Mouse (Mus musculus) heart, embryonic 15.5 days (tissue): Measurements from ENCODE around the gene Cacng6. TPM values are rescaled to one million over a fixed set of nuclear protein-coding genes. Genes with fewer than 3 reads are reported as not detected.

Experiments used
- ATAC-seq: fragments of 200-750 bp; cut with Nextera tagmentation; replicated peaks from 2 replicates; pipeline ENCODE4 v1.8.0; 2017; ENCODE audit warnings: low read depth, moderate TSS enrichment; ENCODE audit not compliant: insufficient number of reproducible peaks, insufficient read depth, low FRiP score
- H3K27ac ChIP-seq: fragments of 300-500 bp; sonication (generic); 2 replicates; pipeline ENCODE4 v1.5.1; 2015; ENCODE audit warnings: mild to moderate bottlenecking, inconsistent platforms
- H3K27me3 ChIP-seq: fragments of 300-500 bp; sonication (generic); 2 replicates; pipeline ENCODE4 v1.6.1; 2015; ENCODE audit warnings: inconsistent platforms
- H3K36me3 ChIP-seq: fragments of 300-500 bp; sonication (generic); 2 replicates; pipeline ENCODE4 v1.6.1; 2015; ENCODE audit warnings: mild to moderate bottlenecking, inconsistent platforms
- H3K4me1 ChIP-seq: fragments of 300-500 bp; sonication (generic); replicated peaks from 2 replicates; pipeline ENCODE4 v1.6.1; 2015; ENCODE audit warnings: inconsistent platforms
- H3K4me2 ChIP-seq: fragments of 300-500 bp; sonication (generic); 2 replicates; pipeline ENCODE4 v1.6.1; 2015; ENCODE audit warnings: inconsistent platforms, mild to moderate bottlenecking, moderate library complexity
- H3K4me3 ChIP-seq: fragments of 300-500 bp; sonication (generic); 2 replicates; pipeline ENCODE4 v1.5.1; 2015; ENCODE audit warnings: mild to moderate bottlenecking, inconsistent platforms
- H3K9ac ChIP-seq: fragments of 300-500 bp; sonication (generic); 2 replicates; pipeline ENCODE4 v1.6.1; 2015; ENCODE audit warnings: mild to moderate bottlenecking, inconsistent platforms
- H3K9me3 ChIP-seq: fragments of 300-500 bp; sonication (generic); replicated peaks from 2 replicates; pipeline ENCODE4 v1.6.1; 2016; ENCODE audit warnings: inconsistent platforms
- WGBS: fragments of 180-500 bp; shearing (Covaris S2); methylation state at CpG from one replicate; pipeline ENCODE4 v1.1.7; 2015; ENCODE audit warnings: mixed read lengths; 5-methylcytosine and 5-hydroxymethylcytosine counted together
- polyA plus RNA-seq: library from polyadenylated mRNA; unstranded; fragments of >200 nt; fragmentation: Nextera tagmentation; extraction: Ambion mirVana; gene quantifications from 2 replicates; pipeline ENCODE4 v1.2.1, GENCODE M21; 2015

Cacng6 gene
- polyA plus RNA-seq, 1 experiment from 2014 or later: 20.7 TPM

DNA sequence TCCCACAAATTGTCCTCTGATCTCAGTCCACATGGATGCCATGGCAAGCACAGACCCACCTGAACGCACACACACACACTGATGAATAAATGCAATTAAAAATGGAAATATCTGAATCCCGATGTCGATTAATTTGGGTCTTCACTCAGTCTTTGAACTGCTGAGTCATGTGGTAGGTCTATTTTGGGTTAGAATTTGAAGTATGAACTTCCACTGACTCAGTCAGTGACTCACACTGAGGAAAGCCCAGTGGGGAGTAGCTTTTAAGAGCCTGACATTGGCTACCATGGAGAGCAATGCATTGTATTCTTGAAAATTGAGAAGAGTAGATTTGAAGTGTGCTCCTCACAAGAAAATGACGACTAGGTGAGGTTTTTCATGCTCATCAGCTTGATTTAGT lies 23.0 kb downstream of the Cacng6 start:
- peaks cover 6% of the 10 kb centered on the region; the same call in 1 of the 2 replicates for H3K27me3 ChIP-seq
- no peak for ATAC-seq
- H3K27ac ChIP-seq: no peak overlapping the region
- H3K4me1 ChIP-seq: no peaks in the 10 kb centered on the region
- no peak overlapping the region for H3K4me2 ChIP-seq
- H3K36me3 ChIP-seq: no peaks in the 10 kb centered on the region
- WGBS: 76% methylated on average over 4 of the region's 4 CpGs
- H3K9me3 ChIP-seq: no peaks in the 10 kb centered on the region
- H3K9ac ChIP-seq: no peak overlapping the region
- H3K4me3 ChIP-seq: no peak overlapping the region

DNA sequence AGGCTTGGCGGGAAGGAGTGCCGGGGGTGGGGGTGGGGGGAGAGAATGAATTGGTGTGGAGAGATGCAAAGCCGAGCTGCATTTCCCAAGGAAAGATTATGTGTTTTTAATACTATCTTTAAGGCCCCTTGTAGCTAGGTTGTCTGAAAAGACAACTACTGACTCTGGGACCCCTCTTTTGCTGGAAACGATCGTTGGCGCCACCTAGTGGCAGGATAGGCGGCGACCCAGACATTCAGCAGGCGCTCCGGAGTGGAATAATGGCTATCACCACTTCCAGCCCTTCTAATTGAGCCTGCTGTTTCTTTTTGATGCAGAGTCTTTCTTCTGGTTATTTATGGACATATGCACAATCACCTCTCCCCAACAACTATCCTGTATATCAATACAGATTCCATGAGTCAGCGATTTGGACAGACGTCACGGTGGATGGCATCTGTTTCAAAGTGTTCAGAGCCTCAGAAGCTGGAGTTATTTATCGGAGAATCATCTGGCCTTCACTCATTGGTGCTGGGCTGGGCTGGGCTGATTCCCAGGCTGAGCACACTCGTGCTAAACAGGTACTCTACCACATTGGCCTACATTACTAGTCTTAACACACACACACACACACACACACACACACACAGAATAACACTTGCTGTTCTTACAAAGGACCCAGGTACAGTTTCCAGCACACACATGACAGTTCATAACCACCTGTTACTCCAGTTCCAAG lies 24.9 kb downstream of the Cacng6 start:
- WGBS: 19% methylated on average over 15 of the region's 15 CpGs
- ATAC-seq: no peak
- Histone ChIP-seq H3K9ac (no peak overlapping the region), H3K27ac (no peak overlapping the region), H3K36me3 (no peaks in the 10 kb centered on the region), H3K4me3 (no peak overlapping the region), H3K27me3 (peaks cover 6% of the 10 kb centered on the region; the same call in 1 of the 2 replicates), H3K4me1 (no peaks in the 10 kb centered on the region), H3K4me2 (peak overlapping the region; percentile 16; the same call in 1 of the 2 replicates), H3K9me3 (no peaks in the 10 kb centered on the region)

DNA sequence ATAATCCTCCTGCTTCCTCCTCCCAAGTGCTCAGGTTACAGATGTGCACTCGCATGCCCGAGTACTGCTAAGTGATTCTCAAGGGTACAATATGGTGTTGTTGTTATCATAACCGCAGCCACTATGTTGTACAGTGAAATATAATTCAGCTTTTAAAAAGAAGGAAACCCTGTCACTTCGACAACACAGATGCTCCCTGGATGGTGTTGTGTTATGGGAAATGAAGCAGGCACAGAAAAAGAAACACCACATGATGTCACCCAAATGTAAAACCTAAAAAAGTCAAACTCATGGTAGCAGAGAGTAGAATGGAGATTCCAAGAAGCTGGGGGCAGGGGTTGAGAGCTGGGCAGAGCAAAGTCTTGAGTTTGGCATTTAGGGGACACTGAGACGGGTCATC lies 26.7 kb downstream of the Cacng6 start:
- Histone ChIP-seq H3K27me3 (peaks cover 6% of the 10 kb centered on the region; the same call in 1 of the 2 replicates), H3K27ac (no peak overlapping the region), H3K4me3 (no peak overlapping the region), H3K4me2 (no peak overlapping the region), H3K9ac (no peak overlapping the region), H3K36me3 (no peaks in the 10 kb centered on the region), H3K9me3 (no peaks in the 10 kb centered on the region), H3K4me1 (no peaks in the 10 kb centered on the region)
- 45% methylated on average over 5 of the region's 5 CpGs for WGBS
- no peak for ATAC-seq

GRCm38 (mm10) chr7:3451161-3451560 lies 27.2 kb downstream of the Cacng6 start:
- Histone ChIP-seq H3K27me3 (peaks cover 6% of the 10 kb centered on the region; the same call in 1 of the 2 replicates), H3K4me2 (no peak overlapping the region), H3K36me3 (no peaks in the 10 kb centered on the region), H3K9me3 (no peaks in the 10 kb centered on the region), H3K4me1 (no peaks in the 10 kb centered on the region), H3K27ac (no peak overlapping the region), H3K4me3 (no peak overlapping the region), H3K9ac (no peak overlapping the region)
- 31% methylated on average over 6 of the region's 6 CpGs for WGBS
- no peak for ATAC-seq

DNA sequence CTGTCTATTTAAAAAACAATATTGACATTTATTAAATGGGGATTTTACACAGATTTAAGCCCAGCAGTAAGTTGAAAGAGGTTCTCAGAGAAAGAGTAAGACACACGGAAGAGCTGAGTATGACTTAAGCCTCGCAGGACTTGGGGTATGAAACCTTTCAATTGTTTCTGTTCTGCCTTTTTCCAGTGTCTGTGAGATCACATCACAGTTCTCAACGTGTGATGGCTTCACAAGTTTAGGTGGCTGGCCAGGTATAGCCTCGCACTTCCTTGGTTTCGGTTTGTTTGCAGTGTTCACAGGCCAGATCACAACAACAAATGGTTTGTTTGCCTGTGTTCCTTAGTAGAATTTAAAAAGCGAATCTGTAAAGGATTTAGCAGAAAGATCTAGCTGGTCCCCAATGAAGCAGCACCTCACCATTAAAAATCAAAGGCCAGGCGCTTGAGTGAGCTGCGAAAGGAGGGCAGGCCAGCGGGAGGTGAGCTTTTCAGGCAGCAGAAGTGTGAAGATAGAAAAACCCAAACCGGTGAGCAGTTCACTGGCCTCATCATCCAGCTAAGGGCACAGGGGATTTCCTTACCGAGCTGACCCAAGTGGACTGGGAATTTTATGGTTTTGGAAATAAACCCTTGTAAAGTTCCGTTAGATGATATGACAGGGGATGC lies 29.0 kb downstream of the Cacng6 start:
- no peak for ATAC-seq
- H3K27me3 ChIP-seq: peaks cover 4% of the 10 kb centered on the region; the same call in 1 of the 2 replicates
- no peak overlapping the region for H3K27ac ChIP-seq
- no peaks in the 10 kb centered on the region for H3K36me3 ChIP-seq
- WGBS: 45% methylated on average over 12 of the region's 12 CpGs
- no peaks in the 10 kb centered on the region for H3K9me3 ChIP-seq
- H3K4me1 ChIP-seq: no peaks in the 10 kb centered on the region
- H3K4me2 ChIP-seq: no peak overlapping the region
- H3K9ac ChIP-seq: no peak overlapping the region
- H3K4me3 ChIP-seq: no peak overlapping the region

- no peak overlapping the region for H3K4me3 ChIP-seq
Observed at GRCm38 (mm10) chr7:3453486-3454183, 29.6 kb downstream of the Cacng6 start.

GRCm38 (mm10) chr7:3457111-3457840 lies 33.3 kb downstream of the Cacng6 start:
- no peaks in the 10 kb centered on the region for H3K9me3 ChIP-seq
- no peaks in the 10 kb centered on the region for H3K27me3 ChIP-seq
- no peak overlapping the region for H3K27ac ChIP-seq
- no peak overlapping the region for H3K9ac ChIP-seq
- no peaks in the 10 kb centered on the region for H3K36me3 ChIP-seq
- no peak overlapping the region for H3K4me3 ChIP-seq
- H3K4me1 ChIP-seq: no peaks in the 10 kb centered on the region
- 85% methylated on average over 10 of the region's 10 CpGs for WGBS
- no peak for ATAC-seq
- H3K4me2 ChIP-seq: no peak overlapping the region

More at GRCm38 (mm10) chr7:3453486-3454183, 29.6 kb downstream of the Cacng6 start:
- no peaks in the 10 kb centered on the region for H3K9me3 ChIP-seq
- no peak for ATAC-seq
- H3K36me3 ChIP-seq: no peaks in the 10 kb centered on the region
- peaks cover 4% of the 10 kb centered on the region; the same call in 1 of the 2 replicates for H3K27me3 ChIP-seq
- H3K4me2 ChIP-seq: no peak overlapping the region
- H3K4me1 ChIP-seq: no peaks in the 10 kb centered on the region
- no peak overlapping the region for H3K27ac ChIP-seq
- H3K9ac ChIP-seq: no peak overlapping the region
- 49% methylated on average over 11 of the region's 11 CpGs for WGBS

DNA sequence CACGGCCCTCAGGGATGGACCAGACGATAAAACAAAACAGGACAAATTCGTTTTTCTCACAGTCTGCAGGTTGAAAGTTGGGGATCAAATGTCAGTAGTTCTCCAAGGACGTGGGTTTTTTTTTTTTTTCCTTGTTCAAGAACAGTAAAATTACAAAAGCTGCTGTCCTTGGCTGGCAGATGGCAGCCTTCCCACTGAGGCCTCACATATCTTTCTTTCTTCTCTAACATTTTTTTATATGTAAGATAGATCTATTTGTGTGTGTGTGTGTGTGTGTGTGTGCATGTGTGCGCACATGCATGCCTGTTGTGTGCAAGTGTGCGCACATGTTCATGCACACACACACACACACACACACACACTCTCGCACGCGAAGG lies 33.8 kb downstream of the Cacng6 start:
- Histone ChIP-seq H3K27ac (no peak overlapping the region), H3K9ac (no peak overlapping the region), H3K36me3 (no peaks in the 10 kb centered on the region), H3K9me3 (no peaks in the 10 kb centered on the region), H3K4me3 (no peak overlapping the region), H3K4me1 (no peaks in the 10 kb centered on the region), H3K4me2 (no peak overlapping the region), H3K27me3 (no peaks in the 10 kb centered on the region)
- WGBS: 70% methylated on average over 9 of the region's 9 CpGs
- no peak for ATAC-seq

DNA sequence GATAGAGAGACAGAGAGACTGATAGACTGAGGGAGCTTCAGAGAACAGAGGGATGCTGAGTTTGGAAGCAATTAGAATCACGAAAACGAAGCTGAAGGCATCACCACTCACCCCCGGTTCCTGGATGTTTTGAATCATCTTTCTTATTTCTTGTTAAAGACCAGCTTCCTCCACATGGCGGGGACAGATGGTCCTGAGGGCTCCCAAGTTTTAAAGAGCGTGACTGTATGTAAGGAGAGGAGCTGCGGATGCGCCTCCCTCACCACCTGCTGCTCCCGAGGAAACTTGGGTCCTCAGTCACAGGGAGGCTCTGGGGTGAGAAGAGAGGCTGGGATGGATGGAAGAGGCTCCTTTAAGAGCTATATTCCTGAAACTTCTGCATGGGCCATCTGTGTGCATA lies 36.3 kb downstream of the Cacng6 start:
- 76% methylated on average over 8 of the region's 8 CpGs for WGBS
- no peak for ATAC-seq
- Histone ChIP-seq H3K4me2 (no peak overlapping the region), H3K27ac (no peak overlapping the region), H3K4me1 (no peaks in the 10 kb centered on the region), H3K36me3 (no peaks in the 10 kb centered on the region), H3K9me3 (no peaks in the 10 kb centered on the region), H3K9ac (no peak overlapping the region), H3K4me3 (no peak overlapping the region), H3K27me3 (no peaks in the 10 kb centered on the region)

DNA sequence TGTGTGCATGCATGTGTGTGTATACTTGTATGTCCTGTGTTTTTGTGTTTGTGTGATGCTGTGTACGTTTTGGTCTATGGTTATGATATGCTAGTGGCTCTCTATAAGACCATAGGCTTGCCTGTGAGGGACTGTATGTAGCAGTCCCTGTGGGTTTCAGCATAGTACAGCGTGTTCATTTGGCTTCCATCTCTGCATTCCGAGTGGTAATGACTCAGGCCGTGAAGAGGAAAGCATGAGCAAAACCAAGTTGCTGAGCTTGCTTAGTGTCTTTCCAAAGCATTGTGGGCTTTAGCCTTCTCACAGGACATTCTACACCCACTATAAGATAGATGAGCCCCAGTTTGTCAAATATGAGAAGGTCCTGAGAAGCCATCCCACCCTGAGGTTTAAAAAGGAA lies 39.3 kb downstream of the Cacng6 start:
- WGBS: 65% methylated on average over 4 of the region's 4 CpGs
- H3K36me3 ChIP-seq: no peaks in the 10 kb centered on the region
- no peak for ATAC-seq

GRCm38 (mm10) chr7:3468614-3469013 lies 44.6 kb downstream of the Cacng6 start:
- Histone ChIP-seq H3K36me3 (no peaks in the 10 kb centered on the region), H3K9me3 (no peaks in the 10 kb centered on the region), H3K27me3 (no peaks in the 10 kb centered on the region), H3K4me1 (no peaks in the 10 kb centered on the region), H3K9ac (no peak overlapping the region), H3K27ac (no peak overlapping the region), H3K4me2 (no peak overlapping the region), H3K4me3 (no peak overlapping the region)
- no peak for ATAC-seq
- 45% methylated on average over 2 of the region's 2 CpGs for WGBS

More for the DNA sequence above, 39.3 kb downstream of the Cacng6 start:
- no peaks in the 10 kb centered on the region for H3K9me3 ChIP-seq
- no peak overlapping the region for H3K4me2 ChIP-seq
- no peaks in the 10 kb centered on the region for H3K4me1 ChIP-seq
- H3K27ac ChIP-seq: no peak overlapping the region
- H3K9ac ChIP-seq: no peak overlapping the region
- H3K4me3 ChIP-seq: no peak overlapping the region
- H3K27me3 ChIP-seq: no peaks in the 10 kb centered on the region
